Mouse (Mus musculus) embryonic facial prominence, embryonic 11.5 days (tissue): ENCODE results near the gene Gm20671. TPM values are rescaled to one million over a fixed set of nuclear protein-coding genes. Genes with fewer than 3 reads are reported as not detected.
"Not testable (repeated sequence)": the region's sequence is repeated elsewhere in the genome, so short reads cannot be mapped to it uniquely, and the experiment has no call there.

Experiments used
- ATAC-seq: fragments of 200-750 bp; cut with Nextera tagmentation; replicated peaks from 2 replicates; pipeline ENCODE4 v1.8.0; 2017; ENCODE audit warnings: low read depth; ENCODE audit not compliant: insufficient number of reproducible peaks, low FRiP score, low TSS enrichment
- DNase-seq: peaks from one replicate; pipeline ENCODE4 v3.0.0-alpha.2; 2015; ENCODE audit warnings: low spot score
- H3K27ac ChIP-seq: fragments of 300-500 bp; sonication (generic); replicated peaks from 2 replicates; pipeline ENCODE4 v1.5.1; 2014; ENCODE audit warnings: mild to moderate bottlenecking, low read depth, low read length, control low read depth
- H3K27me3 ChIP-seq: fragments of 300-500 bp; sonication (generic); 2 replicates; pipeline ENCODE4 v1.6.1; 2014; ENCODE audit warnings: mild to moderate bottlenecking, low read length, moderate library complexity, mixed read lengths; ENCODE audit not compliant: control insufficient read depth, insufficient read depth
- H3K36me3 ChIP-seq: fragments of 300-500 bp; sonication (generic); replicated peaks from 2 replicates; pipeline ENCODE4 v1.6.1; 2014; ENCODE audit warnings: low read depth, mild to moderate bottlenecking, low read length, moderate library complexity, mixed read lengths; ENCODE audit not compliant: control insufficient read depth, insufficient read depth
- H3K4me1 ChIP-seq: fragments of 300-500 bp; sonication (generic); 2 replicates; pipeline ENCODE4 v1.6.1; 2014; ENCODE audit warnings: low read length, mixed read lengths; ENCODE audit not compliant: control insufficient read depth, insufficient read depth
- H3K4me2 ChIP-seq: fragments of 300-500 bp; sonication (generic); 2 replicates; pipeline ENCODE4 v1.6.1; 2014; ENCODE audit warnings: low read depth, mild to moderate bottlenecking, control low read depth, low read length, moderate library complexity
- H3K4me3 ChIP-seq: fragments of 300-500 bp; sonication (generic); 2 replicates; pipeline ENCODE4 v1.5.1; 2014; ENCODE audit warnings: low read depth, low read length, control low read depth
- H3K9ac ChIP-seq: fragments of 300-500 bp; sonication (generic); replicated peaks from 2 replicates; pipeline ENCODE4 v1.6.1; 2014; ENCODE audit warnings: mild to moderate bottlenecking, control low read depth, low read length
- H3K9me3 ChIP-seq: fragments of 300-500 bp; sonication (generic); replicated peaks from 2 replicates; pipeline ENCODE4 v1.6.1; 2016; ENCODE audit warnings: mild to moderate bottlenecking, low read length, inconsistent platforms, mixed read lengths; ENCODE audit not compliant: control insufficient read depth
- WGBS: fragments of 180-500 bp; shearing (Covaris S2); extraction: QIAGEN DNeasy Blood & Tissue Kit; methylation state at CpG from one replicate; pipeline ENCODE4 v1.1.7; 2014; 5-methylcytosine and 5-hydroxymethylcytosine counted together
- polyA plus RNA-seq: library from polyadenylated mRNA; unstranded; fragments of >200 nt; fragmentation: Nextera tagmentation; extraction: Ambion mirVana; gene quantifications from 2 replicates; pipeline ENCODE4 v1.2.1, GENCODE M21; 2014

Gene Gm20671
- polyA plus RNA-seq, 1 experiment from 2014 or later, result not detected

- H3K27me3 ChIP-seq, result no peaks in the 10 kb centered on the region
- H3K9ac ChIP-seq, result no peak overlapping the region
- H3K36me3 ChIP-seq, result peaks cover 12% of the 10 kb centered on the region
- no peaks in the 10 kb centered on the region for H3K9me3 ChIP-seq
- no peak overlapping the region for H3K27ac ChIP-seq
- no peak overlapping the region for H3K4me3 ChIP-seq
- no peak for ATAC-seq
- DNase-seq, result no peak
- no peak overlapping the region for H3K4me2 ChIP-seq
- no peaks in the 10 kb centered on the region for H3K4me1 ChIP-seq
- WGBS, result 92% methylated on average over 1 of the region's 1 CpGs
Measured at GRCm38 (mm10) chr5:32834497-32834896, 7.6 kb upstream of the Gm20671 start.

GRCm38 (mm10) chr5:32830054-32830453 is 3.1 kb upstream of the Gm20671 start:
- WGBS, result 89% methylated on average over 2 of the region's 2 CpGs
- Histone ChIP-seq H3K4me3 (no peak overlapping the region), H3K9ac (no peak overlapping the region), H3K4me2 (no peak overlapping the region), H3K4me1 (no peaks in the 10 kb centered on the region), H3K27me3 (no peaks in the 10 kb centered on the region), H3K9me3 (no peaks in the 10 kb centered on the region), H3K36me3 (peaks cover 8% of the 10 kb centered on the region), H3K27ac (no peak overlapping the region)
- ATAC-seq (no peak), DNase-seq (no peak)

GRCm38 (mm10) chr5:32828766-32829165 is 1.9 kb upstream of the Gm20671 start:
- H3K9ac ChIP-seq, H3K4me3 ChIP-seq, DNase-seq, H3K4me2 ChIP-seq, H3K9me3 ChIP-seq, ATAC-seq, H3K36me3 ChIP-seq, H3K4me1 ChIP-seq, H3K27ac ChIP-seq, H3K27me3 ChIP-seq: not testable (repeated sequence)
- 91% methylated on average over 1 of the region's 1 CpGs for WGBS

GRCm38 (mm10) chr5:32820471-32820870 is 6.4 kb downstream of the Gm20671 start:
- Histone ChIP-seq H3K9ac (no peak overlapping the region), H3K27me3 (no peaks in the 10 kb centered on the region), H3K27ac (no peak overlapping the region), H3K4me2 (no peak overlapping the region), H3K9me3 (no peaks in the 10 kb centered on the region), H3K4me3 (no peak overlapping the region), H3K4me1 (no peaks in the 10 kb centered on the region), H3K36me3 (peaks cover 8% of the 10 kb centered on the region)
- 97% methylated on average over 8 of the region's 8 CpGs for WGBS
- ATAC-seq (no peak), DNase-seq (no peak)

- H3K36me3 ChIP-seq, result peaks cover 5% of the 10 kb centered on the region
- WGBS, result 92% methylated on average over 4 of the region's 4 CpGs
Measured at GRCm38 (mm10) chr5:32815396-32815795, 11.5 kb downstream of the Gm20671 start.

GRCm38 (mm10) chr5:32786454-32786853 is 40.5 kb downstream of the Gm20671 start:
- H3K9me3 ChIP-seq, H3K4me1 ChIP-seq, H3K9ac ChIP-seq, ATAC-seq, H3K4me2 ChIP-seq, H3K27me3 ChIP-seq, H3K27ac ChIP-seq, H3K36me3 ChIP-seq, H3K4me3 ChIP-seq, DNase-seq: not testable (repeated sequence)
- WGBS, result 80% methylated on average over 1 of the region's 1 CpGs

More at GRCm38 (mm10) chr5:32815396-32815795, 11.5 kb downstream of the Gm20671 start:
- ATAC-seq (no peak), DNase-seq (no peak)
- no peak overlapping the region for H3K4me2 ChIP-seq
- no peaks in the 10 kb centered on the region for H3K4me1 ChIP-seq
- no peak overlapping the region for H3K9ac ChIP-seq
- H3K4me3 ChIP-seq, result no peak overlapping the region
- no peak overlapping the region for H3K27ac ChIP-seq
- H3K9me3 ChIP-seq, result no peaks in the 10 kb centered on the region
- H3K27me3 ChIP-seq, result no peaks in the 10 kb centered on the region

- WGBS, result under 1% methylated on average over 51 of the region's 52 CpGs
Measured at GRCm38 (mm10) chr5:32785313-32785915, 41.5 kb downstream of the Gm20671 start, which contains the start of gene Pisd. Gene Pisd, minus strand, starts transcription at chr5:32785646.

GRCm38 (mm10) chr5:32784726-32785125 is 42.2 kb downstream of the Gm20671 start:
- Histone ChIP-seq H3K27ac (no peak overlapping the region), H3K4me1 (no peaks in the 10 kb centered on the region), H3K4me3 (peak overlapping the region; percentile 87), H3K4me2 (peak overlapping the region; percentile 69), H3K36me3 (no peaks in the 10 kb centered on the region), H3K9me3 (no peaks in the 10 kb centered on the region), H3K27me3 (no peaks in the 10 kb centered on the region), H3K9ac (peak overlapping the region; percentile 64)
- 31% methylated on average over 5 of the region's 5 CpGs for WGBS
- ATAC-seq (no peak), DNase-seq (no peak)

More at GRCm38 (mm10) chr5:32785313-32785915, 41.5 kb downstream of the Gm20671 start, which contains the start of gene Pisd:
- Histone ChIP-seq H3K4me3 (peak within 1 kb of the TSS; percentile 87), H3K27me3 (no peaks in the 10 kb centered on the region), H3K9ac (peak within 1 kb of the TSS; percentile 64), H3K9me3 (no peaks in the 10 kb centered on the region), H3K4me2 (peak within 1 kb of the TSS; percentile 69), H3K4me1 (no peaks in the 10 kb centered on the region), H3K36me3 (no peaks in the 10 kb centered on the region), H3K27ac (no peak within 1 kb of the TSS)
- DNase-seq, result peak; percentile 96
- ATAC-seq, result peak; percentile 98
